Mouse (Mus musculus): ENCODE results near the gene Tedc1.

GRCm38 (mm10) chr12:113210586-113211378 lies 54.6 kb downstream of the Tedc1 start:
- TF ChIP-seq CTCF (IDR thresholded peaks at IDR 0.05; ENCODE audit: extremely low read depth, insufficient read depth, low read length) (no peak), POLR2A (IDR thresholded peaks at IDR 0.05; ENCODE audit: extremely low read depth, insufficient read depth, low read length) (no peak)

All from cortical plate, adult 2 months (tissue).